Mouse (Mus musculus) forebrain, embryonic 10.5 days (tissue): ENCODE results near the gene Pld4. TPM values are rescaled to one million over a fixed set of nuclear protein-coding genes. Genes with fewer than 3 reads are reported as not detected.
A peak's percentile ranks its signal among the peaks of the same experiment; 100 is the strongest.

ENCODE experiments used
- DNase-seq: peaks from one replicate; pipeline ENCODE4 v3.0.0-alpha.2; 2017; ENCODE audit warnings: low spot score; ENCODE audit errors: extremely low spot score
- H3K27ac ChIP-seq: fragments of 300-500 bp; sonication (generic); 2 replicates; pipeline ENCODE4 v1.5.1; 2016; ENCODE audit warnings: mild to moderate bottlenecking
- H3K27me3 ChIP-seq: fragments of 300-500 bp; sonication (generic); 2 replicates; pipeline ENCODE4 v1.6.1; 2016; ENCODE audit warnings: mild to moderate bottlenecking; ENCODE audit not compliant: poor library complexity, severe bottlenecking
- H3K36me3 ChIP-seq: fragments of 300-500 bp; sonication (generic); replicated peaks from 2 replicates; pipeline ENCODE4 v1.6.1; 2016; ENCODE audit warnings: mild to moderate bottlenecking, moderate library complexity
- H3K4me1 ChIP-seq: fragments of 300-500 bp; sonication (generic); 2 replicates; pipeline ENCODE4 v1.6.1; 2016
- H3K4me3 ChIP-seq: fragments of 300-500 bp; sonication (generic); 2 replicates; pipeline ENCODE4 v1.5.1; 2016; ENCODE audit warnings: mild to moderate bottlenecking, moderate library complexity
- H3K9me3 ChIP-seq: fragments of 300-500 bp; sonication (generic); 2 replicates; pipeline ENCODE4 v1.6.1; 2016; ENCODE audit warnings: mild to moderate bottlenecking, moderate library complexity
- WGBS: fragments of 180-500 bp; shearing (Covaris S2); methylation state at CpG from one replicate; pipeline ENCODE4 v1.1.7; 2016; 5-methylcytosine and 5-hydroxymethylcytosine counted together
- polyA plus RNA-seq: library from polyadenylated mRNA; unstranded; fragments of >200 nt; fragmentation: Nextera tagmentation; extraction: Ambion mirVana; gene quantifications from 2 replicates; pipeline ENCODE4 v1.2.1, GENCODE M21; 2016

Gene Pld4
- polyA plus RNA-seq, 1 experiment from 2014 or later: 3.9 TPM

GRCm38 (mm10) chr12:112800476-112800875, 40.0 kb downstream of the Pld4 start:
- Histone ChIP-seq H3K27me3 (peaks cover 92% of the 10 kb centered on the region), H3K36me3 (no peaks in the 10 kb centered on the region), H3K4me1 (peaks cover 35% of the 10 kb centered on the region), H3K9me3 (no peaks in the 10 kb centered on the region), H3K27ac (no peak overlapping the region), H3K4me3 (no peak overlapping the region)
- peak; percentile 72 for DNase-seq
- WGBS: 14% methylated on average over 4 of the region's 4 CpGs

GRCm38 (mm10) chr12:112801864-112802846, 41.7 kb downstream of the Pld4 start, which contains the start of gene Ahnak2:
Gene Ahnak2 (minus strand): TSS chr12:112802657.
- 4% methylated on average over 69 of the region's 69 CpGs for WGBS
- Histone ChIP-seq H3K36me3 (no peaks in the 10 kb centered on the region), H3K4me1 (peaks cover 30% of the 10 kb centered on the region), H3K4me3 (peak within 1 kb of the TSS; percentile 77), H3K27me3 (peaks cover 85% of the 10 kb centered on the region), H3K27ac (peak within 1 kb of the TSS; percentile 76), H3K9me3 (no peaks in the 10 kb centered on the region)
- DNase-seq: peak; percentile 82

DNA sequence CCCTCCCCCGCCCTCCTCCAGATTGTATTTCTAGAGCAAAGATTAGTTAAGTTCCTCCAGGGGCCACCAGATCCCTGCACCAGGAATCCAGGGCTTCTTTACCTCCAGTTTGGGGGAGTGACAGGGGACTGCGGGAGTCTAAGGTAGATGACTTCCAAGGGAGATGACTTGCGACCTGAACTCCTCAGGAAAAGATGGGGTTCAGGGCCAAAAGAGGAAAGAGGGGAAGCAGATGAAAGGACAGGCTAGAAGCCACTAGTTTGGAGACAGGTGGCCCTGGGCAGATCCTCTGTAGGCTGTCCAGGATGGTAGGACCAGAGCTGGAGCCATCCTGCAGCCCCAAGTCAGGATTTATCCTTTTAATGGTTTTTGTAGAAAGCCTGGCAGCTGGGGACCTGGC, 42.5 kb downstream of the Pld4 start:
- H3K4me3 ChIP-seq: peak overlapping the region; percentile 77; the same call in 1 of the 2 replicates

GRCm38 (mm10) chr12:112804046-112804445, 43.6 kb downstream of the Pld4 start:
- Histone ChIP-seq H3K27ac (no peak overlapping the region), H3K4me3 (no peak overlapping the region), H3K9me3 (no peaks in the 10 kb centered on the region), H3K27me3 (peaks cover 72% of the 10 kb centered on the region), H3K36me3 (no peaks in the 10 kb centered on the region), H3K4me1 (peaks cover 40% of the 10 kb centered on the region)
- WGBS: 71% methylated on average over 13 of the region's 13 CpGs
- no peak for DNase-seq

More for the DNA sequence above, 42.5 kb downstream of the Pld4 start:
- 15% methylated on average over 3 of the region's 3 CpGs for WGBS
- Histone ChIP-seq H3K9me3 (no peaks in the 10 kb centered on the region), H3K27ac (no peak overlapping the region), H3K36me3 (no peaks in the 10 kb centered on the region), H3K27me3 (peaks cover 81% of the 10 kb centered on the region), H3K4me1 (peaks cover 30% of the 10 kb centered on the region)
- no peak for DNase-seq

DNA sequence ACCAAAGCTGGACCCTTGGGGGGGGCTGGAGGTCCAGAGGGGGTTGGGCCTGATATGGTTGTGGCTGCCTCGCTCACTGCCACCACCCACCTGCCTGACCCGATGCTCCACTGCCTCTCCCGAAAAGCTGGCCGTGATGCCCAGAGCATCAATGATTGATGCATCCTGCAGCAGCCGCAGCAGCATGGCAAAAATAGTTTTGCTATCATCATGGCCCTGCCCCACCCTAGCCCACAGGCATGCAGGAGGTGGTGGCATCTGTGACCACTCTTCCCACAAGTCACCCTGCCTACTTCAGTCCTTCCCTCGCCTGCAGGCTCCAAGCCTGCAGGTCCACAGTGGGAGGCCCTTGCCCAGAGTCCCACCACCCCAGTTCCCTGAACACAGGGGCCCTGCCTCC, 45.6 kb downstream of the Pld4 start:
- Histone ChIP-seq H3K27me3 (peaks cover 65% of the 10 kb centered on the region), H3K36me3 (peaks cover 1% of the 10 kb centered on the region; the same call in 1 of the 2 replicates), H3K4me1 (peaks cover 60% of the 10 kb centered on the region), H3K4me3 (no peak overlapping the region), H3K27ac (no peak overlapping the region), H3K9me3 (no peaks in the 10 kb centered on the region)
- WGBS: 76% methylated on average over 6 of the region's 6 CpGs
- no peak for DNase-seq

- Histone ChIP-seq H3K4me1 (peaks cover 43% of the 10 kb centered on the region), H3K27me3 (peaks cover 53% of the 10 kb centered on the region), H3K27ac (peak overlapping the region; percentile 80), H3K9me3 (no peaks in the 10 kb centered on the region), H3K36me3 (peaks cover 19% of the 10 kb centered on the region), H3K4me3 (peak overlapping the region; percentile 79)
- 84% methylated on average over 4 of the region's 4 CpGs for WGBS
- no peak for DNase-seq
Measured at GRCm38 (mm10) chr12:112807796-112808195, 47.3 kb downstream of the Pld4 start.

- 69% methylated on average over 5 of the region's 5 CpGs for WGBS
- no peak for DNase-seq
- peaks cover 48% of the 10 kb centered on the region for H3K27me3 ChIP-seq
- no peaks in the 10 kb centered on the region for H3K9me3 ChIP-seq
- peaks cover 23% of the 10 kb centered on the region for H3K36me3 ChIP-seq
- peaks cover 39% of the 10 kb centered on the region for H3K4me1 ChIP-seq
- peak overlapping the region; percentile 80 for H3K27ac ChIP-seq
- peak overlapping the region; percentile 79 for H3K4me3 ChIP-seq
Measured at GRCm38 (mm10) chr12:112808212-112808586, 47.7 kb downstream of the Pld4 start.

DNA sequence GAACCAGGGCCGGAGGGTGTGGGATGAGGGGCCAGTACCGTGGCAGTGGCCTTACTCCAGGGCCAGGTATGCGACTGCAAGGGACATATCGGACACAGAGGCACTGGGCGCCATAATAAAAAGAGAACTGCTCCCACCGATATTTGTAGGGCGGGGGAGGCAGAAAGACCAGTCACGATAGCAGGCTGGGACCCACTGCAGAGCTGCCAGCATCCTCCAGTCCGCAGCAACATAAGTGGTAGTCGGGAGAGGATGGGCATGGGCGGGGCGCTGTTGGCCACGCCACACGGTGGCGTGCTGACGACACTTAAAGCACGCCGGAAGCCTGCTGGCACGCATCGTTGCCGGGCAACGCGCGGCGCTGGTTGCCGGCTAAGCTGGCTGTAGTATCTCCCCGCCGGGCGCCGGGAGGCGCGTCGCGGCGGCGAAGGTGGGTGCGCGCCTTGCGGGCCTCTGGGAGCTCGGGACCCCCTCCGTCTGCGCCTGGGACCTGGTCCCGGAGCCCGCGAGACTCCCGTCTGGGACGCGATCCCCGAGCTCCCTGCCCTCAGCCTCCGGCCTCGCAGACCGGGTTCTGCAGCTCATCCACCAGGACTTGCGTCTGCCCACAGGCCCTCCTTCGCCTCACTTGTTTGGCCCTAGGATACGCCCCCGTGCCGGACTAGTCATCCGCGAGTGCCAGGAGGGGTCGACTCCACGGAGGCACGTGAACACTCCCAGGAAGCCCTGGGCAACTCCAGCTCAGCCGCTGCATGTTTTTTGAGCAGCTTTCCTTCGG, 48.3 kb downstream of the Pld4 start, which contains the start of gene Clba1:
Gene Clba1, plus strand, starts transcription at position 351 of the 778 bp plus-strand sequence.
- peak; percentile 89 for DNase-seq
- peak within 1 kb of the TSS; percentile 79 for H3K4me3 ChIP-seq
- no peaks in the 10 kb centered on the region for H3K9me3 ChIP-seq
- peaks cover 28% of the 10 kb centered on the region for H3K36me3 ChIP-seq
- H3K4me1 ChIP-seq: peaks cover 36% of the 10 kb centered on the region
- H3K27me3 ChIP-seq: peaks cover 43% of the 10 kb centered on the region
- WGBS: under 1% methylated on average over 64 of the region's 64 CpGs
- peak within 1 kb of the TSS; percentile 80 for H3K27ac ChIP-seq

- Histone ChIP-seq H3K4me3 (peak overlapping the region; percentile 79), H3K27me3 (peaks cover 34% of the 10 kb centered on the region), H3K36me3 (peaks cover 37% of the 10 kb centered on the region), H3K27ac (no peak overlapping the region), H3K9me3 (no peaks in the 10 kb centered on the region), H3K4me1 (peaks cover 32% of the 10 kb centered on the region)
- WGBS: 24% methylated on average over 8 of the region's 8 CpGs
- DNase-seq: no peak
Measured at GRCm38 (mm10) chr12:112809641-112810040, 49.2 kb downstream of the Pld4 start.

DNA sequence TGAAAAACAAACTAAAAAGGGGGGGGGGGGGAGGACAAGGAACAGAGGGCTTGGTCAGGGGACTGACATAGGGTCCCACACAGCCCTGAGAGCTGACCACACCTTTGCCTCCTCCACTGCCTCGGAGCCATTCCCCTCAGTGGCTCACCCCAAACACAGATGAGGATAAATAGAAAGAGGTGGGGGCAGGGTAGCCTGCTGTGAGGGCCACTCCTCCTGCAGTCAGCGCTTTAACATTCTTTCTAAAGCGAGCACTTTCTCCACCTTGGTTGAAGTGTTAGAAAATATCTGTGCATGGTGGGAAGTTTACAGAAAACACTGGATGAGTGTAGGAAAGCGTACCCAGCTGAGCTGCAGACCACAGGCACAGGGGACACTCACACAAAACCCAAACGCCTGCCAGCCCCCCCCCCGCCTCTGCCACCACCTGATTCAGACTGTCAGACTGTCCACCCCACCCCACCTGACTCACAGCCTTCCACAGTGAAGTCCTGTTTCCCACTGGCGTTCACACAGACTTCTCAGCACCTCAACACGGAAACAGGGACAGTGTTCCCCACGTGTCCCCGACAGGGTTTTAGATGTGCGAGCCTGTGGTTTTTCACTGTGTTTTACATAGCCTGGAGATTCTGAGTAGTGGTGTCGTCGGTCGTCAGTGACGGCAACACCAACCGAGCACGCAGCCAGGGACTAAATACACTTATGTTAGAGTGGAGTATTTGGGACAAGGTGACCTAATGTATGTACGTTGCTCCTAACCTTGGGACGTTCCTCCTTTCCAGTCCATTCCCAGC, 49.8 kb downstream of the Pld4 start:
- peaks cover 32% of the 10 kb centered on the region for H3K4me1 ChIP-seq
- H3K4me3 ChIP-seq: peak overlapping the region; percentile 79

DNA sequence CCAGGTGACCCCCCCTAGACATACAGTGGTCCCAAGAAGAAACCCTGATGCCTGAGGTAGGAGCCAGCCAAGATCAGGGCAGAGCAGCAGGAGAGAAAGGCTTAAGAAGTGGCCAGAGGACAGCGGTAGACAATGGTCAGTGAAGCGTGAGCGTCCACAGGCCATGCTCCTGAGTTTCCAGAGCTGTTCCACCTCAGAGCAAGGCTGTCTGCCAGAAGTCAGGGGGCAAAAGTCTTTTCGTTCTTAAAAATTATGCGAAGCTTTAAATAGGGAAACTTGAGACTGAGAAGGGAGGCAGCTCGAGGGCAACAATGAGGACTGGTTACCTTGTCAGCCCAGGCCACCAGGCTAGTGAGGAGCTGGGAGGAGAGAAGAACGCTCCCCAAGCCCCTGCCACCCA, 52.9 kb downstream of the Pld4 start:
- Histone ChIP-seq H3K27ac (no peak overlapping the region), H3K4me3 (no peak overlapping the region), H3K4me1 (peaks cover 27% of the 10 kb centered on the region), H3K36me3 (peaks cover 74% of the 10 kb centered on the region), H3K9me3 (no peaks in the 10 kb centered on the region), H3K27me3 (peaks cover 18% of the 10 kb centered on the region; the same call in 1 of the 2 replicates)
- no peak for DNase-seq
- WGBS: 87% methylated on average over 7 of the region's 7 CpGs

More for the DNA sequence above, 49.8 kb downstream of the Pld4 start:
- H3K36me3 ChIP-seq: peaks cover 44% of the 10 kb centered on the region
- WGBS: 71% methylated on average over 19 of the region's 19 CpGs
- DNase-seq: no peak
- no peak overlapping the region for H3K27ac ChIP-seq
- H3K27me3 ChIP-seq: peaks cover 29% of the 10 kb centered on the region
- no peaks in the 10 kb centered on the region for H3K9me3 ChIP-seq
